Mouse (Mus musculus) lung, adult 2 months (tissue): ENCODE data around the gene Cdh23.

Experiments used
- CTCF ChIP-seq: fragments of 200-500 bp; IDR thresholded peaks from 2 replicates; pipeline ENCODE4 v1.5.1; 2011; ENCODE audit warnings: mild to moderate bottlenecking, low read length, control low read depth; ENCODE audit not compliant: insufficient read depth
- POLR2A ChIP-seq: fragments of 200-500 bp; IDR thresholded peaks from 2 replicates; pipeline ENCODE4 v1.6.1; 2011; ENCODE audit warnings: low read depth, mild to moderate bottlenecking, control low read depth, low read length, borderline replicate concordance; ENCODE audit errors: extremely low read depth

GRCm38 (mm10) chr10:60394936-60395335, 301.4 kb downstream of the Cdh23 start:
- no peak for TF ChIP-seq CTCF
- TF ChIP-seq POLR2A, result no peak
